Mouse (Mus musculus) forebrain, embryonic 14.5 days (tissue): Measurements from ENCODE around the gene Nup35. TPM values are rescaled to one million over a fixed set of nuclear protein-coding genes. Genes with fewer than 3 reads are reported as not detected.

Source experiments
- ATAC-seq: fragments of 200-750 bp; cut with Nextera tagmentation; 2 replicates; pipeline ENCODE4 v1.8.0; 2017; ENCODE audit warnings: mild to moderate bottlenecking, moderate library complexity
- DNase-seq: peaks from one replicate; pipeline ENCODE4 v3.0.0-alpha.2; 2015; ENCODE audit warnings: low spot score
- H3K27ac ChIP-seq: fragments of 300-500 bp; sonication (generic); 2 replicates; pipeline ENCODE4 v1.5.1; 2014; ENCODE audit warnings: low read depth, mild to moderate bottlenecking, control low read depth, low read length, moderate library complexity
- H3K27me3 ChIP-seq: fragments of 300-500 bp; sonication (generic); replicated peaks from 2 replicates; pipeline ENCODE4 v1.6.1; 2014; ENCODE audit warnings: low read length, control low read depth, mixed read lengths; ENCODE audit not compliant: control insufficient read depth, insufficient read depth
- H3K36me3 ChIP-seq: fragments of 300-500 bp; sonication (generic); 2 replicates; pipeline ENCODE4 v1.6.1; 2014; ENCODE audit warnings: low read length, control low read depth; ENCODE audit not compliant: control insufficient read depth, insufficient read depth
- H3K4me1 ChIP-seq: fragments of 300-500 bp; sonication (generic); 2 replicates; pipeline ENCODE4 v1.6.1; 2014; ENCODE audit warnings: antibody characterized with exemption, low read length, control low read depth; ENCODE audit not compliant: control insufficient read depth, insufficient read depth
- H3K4me2 ChIP-seq: fragments of 300-500 bp; sonication (generic); 2 replicates; pipeline ENCODE4 v1.6.1; 2014; ENCODE audit warnings: mild to moderate bottlenecking, control low read depth, low read length
- H3K4me3 ChIP-seq: fragments of 300-500 bp; sonication (generic); 2 replicates; pipeline ENCODE4 v1.5.1; 2014; ENCODE audit warnings: low read depth, low read length, control low read depth
- H3K9ac ChIP-seq: fragments of 300-500 bp; sonication (generic); 2 replicates; pipeline ENCODE4 v1.6.1; 2014; ENCODE audit warnings: mild to moderate bottlenecking, low read length, control low read depth, moderate library complexity
- H3K9me3 ChIP-seq: fragments of 300-500 bp; sonication (generic); replicated peaks from 2 replicates; pipeline ENCODE4 v1.6.1; 2016; ENCODE audit warnings: low read length, control low read depth, mixed read lengths; ENCODE audit not compliant: control insufficient read depth
- WGBS: fragments of 180-500 bp; shearing (Covaris S2); extraction: QIAGEN DNeasy Blood & Tissue Kit; methylation state at CpG from one replicate; pipeline ENCODE4 v1.1.7; 2014; 5-methylcytosine and 5-hydroxymethylcytosine counted together
- polyA plus RNA-seq: library from polyadenylated mRNA; unstranded; fragments of >200 nt; fragmentation: Nextera tagmentation; extraction: Ambion mirVana; gene quantifications from 2 replicates; pipeline ENCODE4 v1.2.1, GENCODE M21; 2014

Nup35 gene
- 66.1 and 66.6 TPM in 2 replicates for polyA plus RNA-seq

GRCm38 (mm10) chr2:80616854-80617737 is at the start of gene Nup35, which contains the start of gene Dusp19:
Nup35 (plus strand) TSS chr2:80617236.
Dusp19 (plus strand) TSS chr2:80617045.
- H3K4me1 ChIP-seq: peaks cover 6% of the 10 kb centered on the region
- peak within 1 kb of the TSS; percentile 53 for H3K4me3 ChIP-seq
- DNase-seq (peak; percentile 98), ATAC-seq (peak; percentile 99)
- WGBS: 2% methylated on average over 21 of the region's 21 CpGs
- H3K9me3 ChIP-seq: no peaks in the 10 kb centered on the region
- H3K9ac ChIP-seq: peak within 1 kb of the TSS; percentile 66
- H3K4me2 ChIP-seq: peak within 1 kb of the TSS; percentile 62
- H3K36me3 ChIP-seq: no peaks in the 10 kb centered on the region
- H3K27me3 ChIP-seq: no peaks in the 10 kb centered on the region
- H3K27ac ChIP-seq: peak within 1 kb of the TSS; percentile 60

GRCm38 (mm10) chr2:80567411-80567810 is 49.6 kb upstream of the Nup35 start:
- WGBS: 88% methylated on average over 4 of the region's 4 CpGs
- H3K27me3 ChIP-seq: no peaks in the 10 kb centered on the region
- no peak for ATAC-seq

GRCm38 (mm10) chr2:80570656-80571055 is 46.4 kb upstream of the Nup35 start:
- 73% methylated on average over 4 of the region's 4 CpGs for WGBS
- ATAC-seq (no peak), DNase-seq (no peak)
- Histone ChIP-seq H3K36me3 (no peaks in the 10 kb centered on the region), H3K4me3 (no peak overlapping the region), H3K9me3 (no peaks in the 10 kb centered on the region), H3K27me3 (no peaks in the 10 kb centered on the region), H3K4me1 (no peaks in the 10 kb centered on the region), H3K27ac (no peak overlapping the region), H3K4me2 (no peak overlapping the region), H3K9ac (no peak overlapping the region)

More at GRCm38 (mm10) chr2:80567411-80567810, 49.6 kb upstream of the Nup35 start:
- H3K27ac ChIP-seq: no peak overlapping the region
- H3K9ac ChIP-seq: no peak overlapping the region
- H3K4me1 ChIP-seq: no peaks in the 10 kb centered on the region
- H3K9me3 ChIP-seq: no peaks in the 10 kb centered on the region
- no peaks in the 10 kb centered on the region for H3K36me3 ChIP-seq
- no peak overlapping the region for H3K4me3 ChIP-seq
- H3K4me2 ChIP-seq: no peak overlapping the region
- no peak for DNase-seq

GRCm38 (mm10) chr2:80577286-80577685 is 39.8 kb upstream of the Nup35 start:
- no peaks in the 10 kb centered on the region for H3K9me3 ChIP-seq
- H3K4me1 ChIP-seq: peaks cover 12% of the 10 kb centered on the region
- H3K36me3 ChIP-seq: no peaks in the 10 kb centered on the region
- 96% methylated on average over 1 of the region's 1 CpGs for WGBS
- no peak overlapping the region for H3K27ac ChIP-seq
- H3K4me3 ChIP-seq: no peak overlapping the region
- H3K27me3 ChIP-seq: no peaks in the 10 kb centered on the region
- no peak overlapping the region for H3K4me2 ChIP-seq
- DNase-seq: no peak
- ATAC-seq: no peak
- no peak overlapping the region for H3K9ac ChIP-seq

GRCm38 (mm10) chr2:80579253-80579891 is 37.7 kb upstream of the Nup35 start:
- no peak for DNase-seq
- Histone ChIP-seq H3K4me3 (peak overlapping the region; percentile 13), H3K4me1 (peaks cover 12% of the 10 kb centered on the region), H3K4me2 (peak overlapping the region; percentile 78), H3K9me3 (no peaks in the 10 kb centered on the region), H3K27ac (no peak overlapping the region), H3K36me3 (no peaks in the 10 kb centered on the region), H3K27me3 (no peaks in the 10 kb centered on the region), H3K9ac (peak overlapping the region; percentile 53)
- 52% methylated on average over 6 of the region's 6 CpGs for WGBS
- no peak for ATAC-seq

- no peaks in the 10 kb centered on the region for H3K9me3 ChIP-seq
- H3K27ac ChIP-seq: peak overlapping the region; percentile 97
- ATAC-seq (peak; percentile 74), DNase-seq (peak; percentile 57)
- no peaks in the 10 kb centered on the region for H3K27me3 ChIP-seq
- WGBS: under 1% methylated on average over 59 of the region's 65 CpGs
- peak overlapping the region; percentile 78 for H3K4me2 ChIP-seq
- H3K4me1 ChIP-seq: peaks cover 12% of the 10 kb centered on the region
- peak overlapping the region; percentile 81 for H3K4me3 ChIP-seq
- peak overlapping the region; percentile 98 for H3K9ac ChIP-seq
- H3K36me3 ChIP-seq: no peaks in the 10 kb centered on the region
These were observed 36.6 kb upstream of the Nup35 start for GRCm38 (mm10) chr2:80580311-80580961.

GRCm38 (mm10) chr2:80581043-80581711 is 35.9 kb upstream of the Nup35 start, which contains the start of gene Nckap1:
Nckap1 (minus strand) TSS chr2:80581380.
- Histone ChIP-seq H3K36me3 (no peaks in the 10 kb centered on the region), H3K9me3 (no peaks in the 10 kb centered on the region), H3K4me1 (peaks cover 12% of the 10 kb centered on the region), H3K27me3 (no peaks in the 10 kb centered on the region), H3K27ac (peak within 1 kb of the TSS; percentile 97), H3K9ac (peak within 1 kb of the TSS; percentile 98), H3K4me2 (peak within 1 kb of the TSS; percentile 78), H3K4me3 (peak within 1 kb of the TSS; percentile 81)
- DNase-seq (peak; percentile 89), ATAC-seq (peak; percentile 97)
- under 1% methylated on average over 59 of the region's 88 CpGs for WGBS

- no peak overlapping the region for H3K4me3 ChIP-seq
- H3K4me2 ChIP-seq: no peak overlapping the region
- no peaks in the 10 kb centered on the region for H3K9me3 ChIP-seq
- 52% methylated on average over 3 of the region's 3 CpGs for WGBS
- DNase-seq (no peak), ATAC-seq (no peak)
- H3K4me1 ChIP-seq: peaks cover 12% of the 10 kb centered on the region
- no peak overlapping the region for H3K9ac ChIP-seq
- no peaks in the 10 kb centered on the region for H3K27me3 ChIP-seq
- H3K27ac ChIP-seq: no peak overlapping the region
- H3K36me3 ChIP-seq: no peaks in the 10 kb centered on the region
These were observed 34.7 kb upstream of the Nup35 start for GRCm38 (mm10) chr2:80582356-80582755.
